Mouse (Mus musculus) large intestine, adult 2 months (tissue): ENCODE data around the gene Arl11. TPM values are rescaled to one million over a fixed set of nuclear protein-coding genes. Genes with fewer than 3 reads are reported as not detected.
A peak's percentile ranks its signal among the peaks of the same experiment; 100 is the strongest.

Source experiments
- DNase-seq: peaks from one replicate; pipeline ENCODE4 v3.0.0-alpha.2; 2012; ENCODE audit warnings: low read depth, low spot score
- whole genome bisulfite sequencing: fragments of 180-500 bp; shearing (Covaris S2); methylation state at CpG from one replicate; pipeline ENCODE4 v1.1.7; 2018; 5-methylcytosine and 5-hydroxymethylcytosine counted together
- polyA plus RNA-seq: library from polyadenylated mRNA; depleted of rRNA; stranded (reverse); fragments of >200 nt; gene quantifications from 2 replicates; pipeline ENCODE4 v1.2.3, GENCODE M21; 2012; rRNA removed

Gene Arl11
- polyA plus RNA-seq, result 1.8 and 3.0 TPM in 2 replicates

DNA sequence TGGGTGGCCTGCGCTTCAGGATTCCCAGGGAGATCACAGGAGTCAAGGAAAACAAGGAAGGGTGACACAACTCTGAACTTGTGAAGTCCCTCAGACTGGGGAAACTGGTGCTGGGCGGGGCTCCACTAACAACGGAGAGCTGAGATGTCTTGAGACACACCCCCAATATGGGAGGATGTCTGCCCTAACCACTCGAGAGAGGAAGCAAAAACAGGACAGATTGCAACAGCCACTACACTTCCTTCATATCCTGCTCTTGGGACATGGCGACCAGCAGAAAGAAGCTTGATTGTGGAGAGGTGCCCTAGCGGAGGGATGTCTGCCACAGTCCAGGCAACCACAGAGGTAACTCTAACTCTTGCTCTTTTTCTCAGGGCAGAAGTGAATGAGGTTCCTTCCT is at the start of gene Arl11:
TSS of gene Arl11 (plus strand) at position 161 of the 400 bp plus-strand sequence.
- DNase-seq, result no peak
- 44% methylated on average over 6 of the region's 6 CpGs for WGBS

DNA sequence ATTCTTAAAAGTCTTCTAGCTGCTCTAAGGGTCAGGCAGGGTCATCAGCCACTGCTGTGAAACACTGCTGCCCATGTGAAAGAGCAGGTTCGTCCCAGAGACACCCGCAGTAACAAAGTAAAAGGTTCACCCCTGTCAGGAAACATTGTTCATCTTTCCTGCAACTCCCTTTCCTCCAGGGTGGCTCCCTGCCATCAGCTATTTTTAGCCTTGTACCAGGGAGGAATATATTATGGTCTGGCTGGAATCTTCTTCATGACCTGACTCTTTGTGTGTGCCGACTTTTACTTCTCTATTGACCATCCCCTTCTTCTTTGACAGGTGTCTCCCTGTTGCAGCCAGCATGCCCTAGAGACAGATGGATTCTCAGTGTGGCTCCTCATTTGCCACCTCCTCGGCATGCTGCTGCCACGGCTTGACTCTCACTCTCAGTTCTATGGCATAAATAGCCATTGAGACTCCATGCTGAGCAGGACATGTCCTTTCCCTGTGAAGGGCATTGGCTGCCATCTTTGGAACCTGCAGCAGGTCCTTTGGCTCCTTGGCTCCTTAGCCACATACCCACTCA is 41.6 kb upstream of the Arl11 start:
- 62% methylated on average over 5 of the region's 5 CpGs for WGBS
- no peak for DNase-seq

DNA sequence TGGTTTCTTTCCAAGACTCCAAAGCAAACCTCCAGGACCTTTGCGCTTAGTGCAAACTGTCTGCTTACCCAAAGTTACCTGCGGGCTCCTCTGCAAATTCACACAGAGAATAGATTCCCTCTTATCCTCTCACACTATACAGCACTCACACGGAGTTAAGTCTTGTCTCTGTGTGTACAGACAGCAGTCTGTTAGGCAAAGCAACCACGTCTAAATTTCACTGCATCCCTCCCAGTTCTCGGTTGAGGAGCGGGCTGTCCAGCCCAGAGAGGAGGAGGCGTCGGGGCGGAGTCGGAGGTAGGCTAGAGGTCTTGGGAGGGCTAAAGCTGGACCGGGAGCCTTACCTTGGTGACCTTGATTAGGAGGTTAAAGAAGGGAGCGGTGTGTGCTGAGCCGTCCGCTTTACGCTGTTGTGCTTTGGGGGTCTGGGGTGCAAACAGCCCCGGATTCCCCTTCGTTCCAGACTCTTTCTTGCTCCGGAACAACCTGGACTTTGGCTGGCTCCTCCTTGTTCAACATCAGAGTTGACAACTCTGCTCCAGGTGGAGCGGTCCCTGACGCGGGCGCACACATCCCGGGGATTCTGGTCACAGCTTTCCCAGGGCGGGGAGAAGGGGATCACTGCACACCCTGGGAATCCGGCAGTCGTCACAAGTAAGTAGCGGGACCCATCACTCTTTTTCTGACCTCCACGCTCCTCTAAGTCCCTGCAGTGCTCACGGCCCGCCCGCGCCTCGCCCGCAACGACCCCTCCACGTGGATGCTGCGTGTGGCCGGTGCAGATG is 34.9 kb upstream of the Arl11 start:
- no peak for DNase-seq
- WGBS, result 12% methylated on average over 38 of the region's 38 CpGs

DNA sequence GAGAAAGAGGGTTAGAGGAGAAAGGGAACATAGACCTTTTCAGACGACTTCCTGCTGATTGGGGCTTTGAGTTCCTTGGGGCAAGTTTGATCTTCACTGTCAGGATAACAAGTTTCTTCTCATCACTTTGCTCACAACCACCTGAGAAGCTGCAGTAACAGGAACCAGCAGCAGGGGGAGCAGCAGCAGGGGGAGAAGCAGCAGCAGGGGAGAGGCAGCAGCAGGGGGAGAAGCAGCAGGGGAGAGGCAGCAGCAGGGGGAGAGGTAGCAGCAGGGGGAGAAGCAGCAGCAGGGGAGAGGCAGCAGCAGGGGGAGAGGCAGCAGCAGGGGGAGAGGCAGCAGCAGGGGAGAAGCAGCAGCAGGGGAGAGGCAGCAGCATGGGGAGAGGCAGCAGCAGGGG is 32.3 kb upstream of the Arl11 start:
- 21% methylated on average over 1 of the region's 1 CpGs for WGBS
- DNase-seq, result no peak

DNA sequence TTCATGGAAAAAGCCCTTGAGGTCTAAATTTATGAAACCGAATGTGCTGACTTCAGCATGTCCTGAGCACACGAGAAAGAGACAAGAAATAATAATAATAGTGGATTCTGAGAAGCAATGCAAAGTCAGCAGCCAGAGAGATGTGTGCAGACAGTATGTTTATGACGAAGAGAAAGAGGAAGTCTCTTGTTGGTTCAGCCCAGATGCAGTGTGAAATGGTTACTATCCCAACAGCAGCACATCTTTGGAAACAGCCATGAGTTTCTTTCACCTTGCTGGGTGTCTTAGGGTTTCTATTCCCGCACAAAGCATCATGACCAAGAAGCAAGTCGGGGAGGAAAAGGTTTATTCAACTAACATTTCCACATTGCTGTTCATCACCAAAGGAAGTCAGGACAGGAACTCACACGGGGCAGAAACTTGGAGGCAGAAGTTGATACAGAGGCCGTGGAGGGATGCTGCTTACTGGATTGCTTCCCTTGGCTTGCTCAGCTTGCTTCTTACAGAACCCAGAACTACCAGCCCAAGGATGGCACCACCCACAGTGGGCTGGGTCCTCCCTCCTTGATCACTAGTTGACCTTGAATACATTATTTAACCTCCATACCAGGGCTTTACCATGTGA is 30.8 kb upstream of the Arl11 start:
- no peak for DNase-seq
- WGBS, result 85% methylated on average over 7 of the region's 7 CpGs

DNA sequence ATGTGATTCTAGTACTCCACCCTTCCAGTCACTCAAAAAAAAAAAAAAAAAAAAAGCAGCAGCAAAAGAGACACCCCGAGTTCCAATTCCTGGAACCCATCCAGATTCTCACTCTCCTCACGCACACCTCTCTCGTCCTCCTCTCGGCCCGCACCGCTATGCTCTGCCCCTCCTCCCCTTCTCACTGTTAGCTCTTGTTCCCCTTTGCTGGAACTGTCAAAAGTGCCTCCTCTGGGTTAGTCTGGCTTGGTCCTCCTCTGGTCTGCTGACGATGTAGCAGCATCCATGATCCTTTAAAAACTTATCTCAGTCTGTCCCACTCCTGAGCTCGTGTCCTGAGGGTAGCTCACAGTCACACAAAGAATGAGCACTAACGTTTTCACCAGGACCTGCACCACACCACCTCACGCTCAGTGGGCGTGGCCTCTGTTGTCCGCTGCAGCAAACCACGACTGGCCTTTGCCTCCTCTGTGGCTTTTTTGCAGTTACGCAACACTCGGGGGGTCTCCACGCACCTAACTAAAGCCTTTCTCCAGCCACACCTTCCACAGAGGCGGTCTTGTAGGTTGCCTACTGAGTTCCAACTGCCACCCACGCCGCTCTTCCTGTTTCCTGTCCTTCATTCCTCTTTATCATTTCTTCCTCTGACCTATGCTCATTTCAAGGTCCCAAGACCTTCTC is 20.8 kb upstream of the Arl11 start:
- no peak for DNase-seq
- WGBS, result 35% methylated on average over 19 of the region's 19 CpGs

DNA sequence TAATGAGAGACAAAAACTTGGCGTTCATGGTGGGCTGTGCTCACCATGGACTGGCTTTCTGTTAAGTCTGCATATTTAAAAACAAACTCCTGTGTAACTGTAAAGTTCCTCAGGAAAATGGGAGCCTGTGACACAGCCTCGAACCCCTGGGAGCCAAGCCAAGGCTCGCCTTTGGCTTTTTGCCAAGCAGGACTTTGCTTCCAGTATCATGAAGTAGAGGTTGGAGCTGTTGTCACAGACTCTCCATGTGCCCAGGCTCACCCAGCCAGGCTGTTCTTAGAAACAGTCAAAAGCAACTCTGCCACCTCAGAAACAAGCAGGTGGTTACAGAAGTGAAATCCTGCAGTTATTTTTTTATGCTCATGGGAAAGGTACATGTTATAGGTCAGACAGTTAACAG is 18.9 kb upstream of the Arl11 start:
- 10% methylated on average over 3 of the region's 3 CpGs for WGBS
- peak; percentile 28 for DNase-seq

DNA sequence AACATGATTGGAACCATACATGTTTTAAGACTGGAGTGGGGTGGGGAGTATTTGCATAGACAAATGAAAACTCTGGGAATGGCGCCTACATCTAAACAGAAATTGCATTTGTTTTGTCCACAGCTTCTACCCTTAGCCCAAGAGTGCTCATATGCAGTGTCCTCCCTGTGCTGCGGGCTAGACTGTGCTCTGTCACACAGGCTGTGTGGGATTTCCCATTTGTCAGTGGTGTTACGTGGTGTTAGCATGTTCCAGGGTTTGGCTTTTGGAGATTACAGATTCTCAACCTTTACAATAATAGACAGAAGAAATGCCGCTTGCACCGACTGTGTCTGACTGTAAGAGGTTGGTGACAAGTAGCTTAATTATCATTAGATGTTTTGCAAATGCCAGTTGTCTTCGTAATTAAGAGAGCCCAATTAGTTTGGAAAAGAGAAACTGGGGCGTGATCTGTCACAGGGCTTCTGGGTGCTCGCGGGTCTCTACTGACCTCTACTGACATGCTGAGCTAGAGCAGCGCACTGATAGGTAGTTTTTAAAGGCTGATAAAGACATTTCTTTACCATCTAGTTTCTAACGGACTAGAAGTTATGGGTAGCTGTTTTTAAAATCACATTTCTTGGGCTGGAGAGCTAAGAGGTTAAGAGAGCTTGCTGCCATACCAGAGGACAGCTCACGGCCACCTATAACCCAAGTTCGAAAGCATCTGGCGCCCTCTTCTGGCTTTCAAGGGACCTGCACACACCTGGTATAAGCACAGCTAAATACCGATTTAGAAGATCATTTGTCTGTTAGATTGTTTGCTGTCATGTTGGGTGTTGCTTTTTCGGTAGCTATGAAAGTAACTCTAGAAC is 15.4 kb upstream of the Arl11 start:
- 59% methylated on average over 16 of the region's 16 CpGs for WGBS
- DNase-seq, result no peak

DNA sequence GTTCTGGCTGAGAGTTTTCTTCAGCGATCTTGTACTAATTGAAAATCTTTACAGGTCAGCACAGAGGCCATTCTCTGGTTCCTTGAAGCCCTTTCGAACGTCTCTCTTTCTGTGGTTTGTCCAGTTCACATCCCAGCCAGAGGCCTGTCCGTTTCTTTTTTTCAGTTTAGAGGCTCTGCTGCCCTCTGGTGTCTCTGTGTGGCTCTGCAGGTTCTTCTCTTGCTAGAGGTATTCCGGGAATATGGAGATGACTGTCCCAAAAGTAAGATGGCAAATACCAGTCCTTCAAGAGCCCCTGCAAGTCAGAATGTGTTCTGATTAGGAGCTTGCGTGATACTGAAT is 14.8 kb upstream of the Arl11 start:
- 28% methylated on average over 6 of the region's 6 CpGs for WGBS
- no peak for DNase-seq

DNA sequence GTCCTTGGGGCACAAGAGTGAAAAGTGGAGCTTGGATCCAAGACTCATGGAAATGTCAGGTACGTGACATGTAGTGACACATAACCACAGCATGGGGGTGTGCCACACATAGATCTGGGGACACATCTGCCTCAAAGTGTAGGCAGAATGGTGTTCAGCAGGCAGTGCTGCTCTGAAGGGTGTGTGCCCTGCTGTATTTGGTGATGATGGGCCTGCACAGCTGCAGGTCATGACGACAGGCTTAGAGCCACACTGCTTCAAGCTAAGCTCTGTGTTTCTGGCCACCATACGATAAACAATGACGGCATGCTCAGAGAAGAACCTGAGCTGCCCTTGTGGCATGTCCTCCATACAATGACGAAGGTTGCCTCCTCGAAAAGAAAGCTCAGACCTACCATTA is 9.7 kb upstream of the Arl11 start:
- no peak for DNase-seq

DNA sequence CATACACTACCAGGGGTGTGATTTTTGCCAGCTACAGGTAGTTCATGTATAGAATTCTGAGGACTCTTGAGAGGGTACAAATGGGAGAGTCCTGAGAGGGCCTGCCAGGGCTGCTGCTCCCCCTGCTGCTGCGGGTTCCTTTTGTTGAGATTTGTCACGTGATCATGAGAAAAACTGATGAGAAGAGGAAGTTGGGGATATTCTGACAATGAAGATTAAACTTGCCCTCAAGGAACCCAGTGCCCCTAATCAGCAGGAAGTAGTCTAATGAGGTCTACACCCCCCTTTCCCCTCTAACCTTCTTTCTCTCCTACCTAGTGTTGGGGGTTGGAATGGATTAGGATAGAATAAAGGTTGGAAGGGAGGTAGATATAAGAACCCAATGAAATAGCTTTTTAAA is 8.2 kb upstream of the Arl11 start:
- no peak for DNase-seq
- WGBS, result 73% methylated on average over 2 of the region's 2 CpGs

More for the DNA sequence above, 9.7 kb upstream of the Arl11 start:
- 89% methylated on average over 6 of the region's 6 CpGs for WGBS

DNA sequence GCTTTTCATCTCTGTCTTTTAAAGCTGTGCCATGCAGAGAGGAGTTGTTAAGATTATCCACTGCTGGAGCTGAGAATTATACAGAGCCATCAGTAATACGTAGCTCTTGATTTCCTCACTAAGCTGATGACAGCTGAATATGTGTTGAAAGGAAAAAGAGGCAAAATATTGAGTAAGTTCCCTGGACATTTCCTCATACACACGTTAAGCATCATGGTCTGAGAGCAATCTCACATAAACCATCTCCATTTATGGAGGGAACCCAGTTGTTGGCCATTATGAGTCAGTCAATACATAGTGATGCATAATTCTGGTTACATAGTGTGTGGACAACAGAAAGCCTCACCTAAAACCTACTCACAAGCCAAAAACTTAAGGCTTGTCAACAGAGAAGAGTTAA is 7.1 kb upstream of the Arl11 start:
- WGBS, result 54% methylated on average over 2 of the region's 2 CpGs
- no peak for DNase-seq

DNA sequence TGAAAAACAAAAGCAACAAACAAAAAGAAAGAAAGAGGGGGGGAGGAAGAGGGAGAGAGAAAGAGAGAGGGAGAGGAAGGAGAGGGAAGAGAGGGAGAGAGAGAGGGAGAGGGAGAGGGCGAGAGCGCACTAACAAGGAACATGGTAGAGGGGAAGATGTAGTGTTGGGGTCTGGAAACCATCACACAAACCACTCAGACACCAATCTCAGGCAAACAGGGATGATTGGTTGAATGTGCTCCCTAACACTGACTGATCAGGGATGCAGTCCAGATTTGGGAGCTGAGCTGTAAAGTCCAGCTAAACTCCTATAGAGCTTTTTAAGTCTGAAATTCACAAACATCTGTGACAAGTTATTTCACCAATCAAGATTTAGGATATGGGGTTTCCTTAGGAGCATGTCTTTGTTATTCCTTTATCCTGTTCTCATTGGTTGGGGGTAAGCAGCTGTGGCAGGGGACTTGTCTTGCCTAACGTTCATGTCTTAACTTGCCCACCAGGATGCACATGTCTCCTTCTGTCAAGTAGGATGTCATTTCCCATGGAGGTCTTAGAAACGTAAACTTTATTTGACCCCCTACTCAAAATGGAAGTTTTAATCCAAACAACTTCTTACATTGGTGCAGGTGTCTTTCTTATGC is 5.5 kb upstream of the Arl11 start:
- WGBS, result 76% methylated on average over 4 of the region's 4 CpGs

DNA sequence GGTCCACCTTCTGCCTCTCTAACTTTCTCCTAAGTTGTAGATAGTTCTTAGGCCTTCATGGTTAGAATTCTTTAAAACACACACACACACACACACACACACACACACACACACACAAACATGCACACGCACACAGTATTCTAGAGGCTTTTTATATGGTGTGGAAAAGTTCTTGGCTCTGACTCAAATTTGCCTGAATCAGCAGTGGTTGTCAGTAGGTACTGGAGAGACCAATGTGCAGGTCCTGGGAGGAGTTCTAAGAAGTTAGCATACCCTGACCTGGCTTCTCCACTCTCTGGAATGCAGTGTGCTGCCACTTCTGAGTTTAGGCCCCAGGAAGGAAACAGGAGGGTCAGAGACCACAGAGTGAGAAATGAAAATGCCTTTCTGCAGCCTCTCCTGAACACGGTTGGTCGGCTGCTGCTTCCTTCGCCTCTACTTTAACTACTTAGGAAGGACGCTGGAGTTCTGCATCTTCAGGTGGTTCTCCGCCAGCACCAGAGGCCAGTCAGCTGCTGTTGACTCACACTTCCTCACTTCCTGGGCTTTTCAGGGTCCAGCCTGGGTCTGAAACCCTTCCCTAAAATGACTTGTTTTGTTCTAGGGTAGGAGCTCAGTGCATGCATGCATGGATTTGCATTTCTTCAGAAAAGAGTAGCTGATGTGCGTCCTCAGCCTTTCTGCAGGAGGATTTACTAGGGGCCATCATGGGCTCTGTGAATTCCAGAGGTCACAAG is 651 bp downstream of the Arl11 start:
- 68% methylated on average over 7 of the region's 7 CpGs for WGBS
- no peak for DNase-seq

More for the DNA sequence above, 5.5 kb upstream of the Arl11 start:
- no peak for DNase-seq

DNA sequence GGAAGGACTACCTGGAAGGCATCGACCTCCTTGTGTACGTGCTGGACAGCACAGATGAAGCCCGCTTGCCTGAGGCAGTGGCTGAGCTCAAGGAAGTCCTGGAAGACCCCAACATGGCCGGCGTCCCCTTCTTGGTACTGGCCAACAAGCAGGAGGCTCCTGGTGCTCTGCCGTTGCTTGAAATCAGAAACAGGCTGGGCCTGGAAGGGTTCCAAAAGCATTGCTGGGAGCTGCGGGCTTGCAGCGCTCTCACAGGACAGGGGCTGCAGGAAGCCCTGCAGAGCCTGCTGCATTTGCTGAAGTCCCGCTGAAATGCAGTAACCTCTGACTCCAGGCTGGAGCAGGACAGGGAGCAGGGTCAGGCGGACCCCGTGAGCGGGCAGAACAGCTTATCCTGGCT is 1.4 kb downstream of the Arl11 start:
- 65% methylated on average over 12 of the region's 12 CpGs for WGBS
- DNase-seq, result no peak

DNA sequence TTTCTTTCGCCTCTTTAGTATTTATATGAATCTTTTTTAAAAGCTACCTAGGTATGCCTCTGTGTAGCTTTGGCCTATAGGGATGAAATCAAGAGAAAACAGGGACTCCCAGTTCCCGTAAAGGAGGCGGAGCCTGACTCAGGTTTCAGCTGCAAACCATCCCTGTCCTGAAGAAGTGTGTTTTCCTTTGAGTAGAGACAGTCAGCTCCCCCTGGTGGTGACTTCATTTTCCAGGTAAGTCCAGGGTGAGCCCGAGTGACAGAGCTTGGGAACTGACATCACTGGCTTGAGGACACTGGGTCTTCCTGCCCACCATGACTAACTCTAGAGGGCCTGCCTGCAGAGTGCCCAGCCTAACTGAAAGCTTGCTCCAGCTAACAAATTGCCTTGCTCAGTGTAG is 7.3 kb downstream of the Arl11 start:
- WGBS, result 33% methylated on average over 4 of the region's 4 CpGs
- DNase-seq, result peak; percentile 50

DNA sequence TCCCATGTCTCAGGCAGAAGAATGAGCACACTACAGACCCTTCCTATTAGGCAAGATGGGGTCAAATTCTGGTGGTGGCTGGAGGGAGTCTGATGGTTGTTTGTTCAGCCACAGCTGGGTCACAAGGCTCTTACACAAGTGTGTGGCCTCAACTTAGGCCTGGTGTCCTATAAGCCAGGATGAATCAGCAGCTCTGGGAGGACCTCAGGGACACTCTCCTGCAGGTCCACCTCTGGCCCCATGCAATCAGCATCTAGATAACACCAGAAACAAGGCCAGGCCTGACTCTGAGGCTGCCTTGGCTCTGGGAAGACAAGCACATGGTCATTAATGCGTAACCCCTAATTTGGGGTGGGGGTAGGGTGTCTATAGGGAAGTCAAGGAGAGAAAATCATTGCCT is 11.2 kb downstream of the Arl11 start:
- no peak for DNase-seq

DNA sequence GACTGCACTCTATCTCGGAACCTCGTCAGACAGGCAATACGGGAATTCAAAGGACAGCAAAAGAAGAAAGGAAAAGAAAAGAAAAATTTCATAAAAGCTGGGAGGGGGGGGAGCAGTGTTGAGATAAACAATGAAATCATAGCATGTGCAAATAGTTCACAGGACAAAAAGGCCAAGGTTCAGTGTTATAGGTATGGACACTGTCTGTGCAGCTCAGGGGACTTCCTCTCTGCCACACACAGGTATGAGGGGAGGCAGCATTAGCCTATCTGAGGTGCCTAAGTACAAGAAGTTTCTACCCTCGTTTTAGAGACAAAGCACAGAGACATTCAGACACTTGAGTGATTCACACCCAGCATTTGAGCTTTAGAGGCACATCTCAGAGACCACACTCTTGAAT is 11.6 kb downstream of the Arl11 start:
- WGBS, result 61% methylated on average over 4 of the region's 4 CpGs
- DNase-seq, result no peak

More for the DNA sequence above, 11.2 kb downstream of the Arl11 start:
- WGBS, result 90% methylated on average over 1 of the region's 1 CpGs

DNA sequence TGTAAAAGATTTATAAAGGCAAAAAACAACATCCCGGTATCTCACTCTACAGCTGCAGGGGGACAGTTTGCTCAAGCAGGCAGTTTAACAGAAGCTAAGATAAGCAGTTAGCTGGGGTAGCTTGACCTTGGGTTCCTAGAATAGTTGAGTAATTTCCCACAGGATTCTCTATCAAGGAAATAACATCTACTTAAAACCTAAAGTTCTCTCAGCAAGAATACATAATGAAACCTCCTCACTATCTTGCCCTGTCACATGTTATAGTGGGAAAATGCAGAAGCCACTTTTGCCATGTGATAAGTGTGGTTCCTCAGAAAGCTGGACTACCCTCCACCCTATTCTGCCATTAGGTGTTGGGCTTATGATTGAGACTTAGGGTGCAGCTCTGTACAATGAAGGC is 13.2 kb downstream of the Arl11 start:
- 95% methylated on average over 1 of the region's 1 CpGs for WGBS
- no peak for DNase-seq
